Mouse (Mus musculus): ENCODE results near the gene Ten1.

Ten1 gene

GRCm38 (mm10) chr11:116197584-116197906 is 1.1 kb upstream of the Ten1 start:
- DNase-seq = no peak

GRCm38 (mm10) chr11:116198132-116198531 is 523 bp upstream of the Ten1 start:
- DNase-seq = no peak

GRCm38 (mm10) chr11:116201151-116201550 is 2.5 kb downstream of the Ten1 start:
- no peak for DNase-seq

GRCm38 (mm10) chr11:116203150-116203549 is 4.5 kb downstream of the Ten1 start:
- DNase-seq = no peak

GRCm38 (mm10) chr11:116206678-116207077 is 8.0 kb downstream of the Ten1 start:
- no peak for DNase-seq

GRCm38 (mm10) chr11:116208660-116209059 is 10.0 kb downstream of the Ten1 start:
- no peak for DNase-seq

- no peak for DNase-seq
These were observed 10.6 kb downstream of the Ten1 start for GRCm38 (mm10) chr11:116209257-116209656.

GRCm38 (mm10) chr11:116210696-116211095 is 12.0 kb downstream of the Ten1 start:
- no peak for DNase-seq

GRCm38 (mm10) chr11:116212847-116213246 is 14.2 kb downstream of the Ten1 start:
- DNase-seq = no peak

GRCm38 (mm10) chr11:116213877-116214510 is 15.3 kb downstream of the Ten1 start:
- DNase-seq = no peak

- peak; percentile 56 for DNase-seq
These were observed 16.5 kb downstream of the Ten1 start for GRCm38 (mm10) chr11:116215181-116215580.

- no peak for DNase-seq
These were observed 17.3 kb downstream of the Ten1 start for GRCm38 (mm10) chr11:116215991-116216390.

- no peak for DNase-seq
These were observed 17.9 kb downstream of the Ten1 start for GRCm38 (mm10) chr11:116216549-116216948.

GRCm38 (mm10) chr11:116218263-116218662 is 19.6 kb downstream of the Ten1 start:
- no peak for DNase-seq

GRCm38 (mm10) chr11:116218737-116219400 is 20.2 kb downstream of the Ten1 start:
- peak; percentile 51 for DNase-seq

- peak; percentile 73 for DNase-seq
These were observed 21.2 kb downstream of the Ten1 start for GRCm38 (mm10) chr11:116219885-116220284.

- DNase-seq = no peak
These were observed 23.5 kb downstream of the Ten1 start for GRCm38 (mm10) chr11:116221931-116222739.

- no peak for DNase-seq
These were observed 24.0 kb downstream of the Ten1 start for GRCm38 (mm10) chr11:116222740-116223059.

- DNase-seq = peak; percentile 88
These were observed 27.8 kb downstream of the Ten1 start for GRCm38 (mm10) chr11:116226414-116226813.

- no peak for DNase-seq
These were observed 30.0 kb downstream of the Ten1 start for GRCm38 (mm10) chr11:116228699-116229098.

- DNase-seq = no peak
These were observed 33.8 kb downstream of the Ten1 start for GRCm38 (mm10) chr11:116232427-116232826.

GRCm38 (mm10) chr11:116234901-116235300 is 36.2 kb downstream of the Ten1 start:
- DNase-seq = no peak

GRCm38 (mm10) chr11:116237742-116238395 is 39.2 kb downstream of the Ten1 start, which contains the start of gene Evpl:
Gene Evpl (minus strand): TSS chr11:116238077.
- peak; percentile 65 for DNase-seq

All from liver (tissue).